Mouse (Mus musculus) liver, postnatal 0 days (tissue): ENCODE measurements around the gene Megf8. TPM values are rescaled to one million over a fixed set of nuclear protein-coding genes. Genes with fewer than 3 reads are reported as not detected.

Source experiments
- ATAC-seq: fragments of 200-750 bp; cut with Nextera tagmentation; 2 replicates; pipeline ENCODE4 v1.8.0; 2017; ENCODE audit warnings: mild to moderate bottlenecking, moderate library complexity
- DNase-seq: peaks from one replicate; pipeline ENCODE4 v3.0.0-alpha.2; 2016
- H3K27ac ChIP-seq: fragments of 300-500 bp; sonication (generic); 2 replicates; pipeline ENCODE4 v1.5.1; 2014; ENCODE audit warnings: antibody characterized with exemption, moderate library complexity, mild to moderate bottlenecking, low read depth
- H3K27me3 ChIP-seq: fragments of 300-500 bp; sonication (generic); 2 replicates; pipeline ENCODE4 v1.6.1; 2014; ENCODE audit warnings: low read length, control low read depth, mixed read lengths; ENCODE audit not compliant: insufficient read depth
- H3K36me3 ChIP-seq: fragments of 300-500 bp; sonication (generic); replicated peaks from 2 replicates; pipeline ENCODE4 v1.6.1; 2014; ENCODE audit warnings: mild to moderate bottlenecking, control low read depth, low read length, moderate library complexity, mixed read lengths; ENCODE audit not compliant: insufficient read depth
- H3K4me1 ChIP-seq: fragments of 300-500 bp; sonication (generic); 2 replicates; pipeline ENCODE4 v1.6.1; 2014; ENCODE audit warnings: antibody characterized with exemption, mild to moderate bottlenecking, control low read depth; ENCODE audit not compliant: insufficient read depth
- H3K4me2 ChIP-seq: fragments of 300-500 bp; sonication (generic); 2 replicates; pipeline ENCODE4 v1.6.1; 2014; ENCODE audit warnings: low read depth, mild to moderate bottlenecking, low read length, moderate library complexity, mixed read lengths
- H3K4me3 ChIP-seq: fragments of 300-500 bp; sonication (generic); 2 replicates; pipeline ENCODE4 v1.5.1; 2014; ENCODE audit warnings: low read depth, low read length
- H3K9ac ChIP-seq: fragments of 300-500 bp; sonication (generic); replicated peaks from 2 replicates; pipeline ENCODE4 v1.6.1; 2014; ENCODE audit warnings: mild to moderate bottlenecking, moderate library complexity
- H3K9me3 ChIP-seq: fragments of 300-500 bp; sonication (generic); 2 replicates; pipeline ENCODE4 v1.6.1; 2016; ENCODE audit warnings: mild to moderate bottlenecking, control low read depth, low read length, mixed read lengths
- CTCF ChIP-seq: sonication (generic); IDR thresholded peaks from 2 replicates; pipeline ENCODE4 v1.5.1; 2016; ENCODE audit warnings: antibody characterized with exemption, low read depth
- EP300 ChIP-seq: IDR thresholded peaks from 2 replicates; pipeline ENCODE4 v1.6.1; 2016; ENCODE audit warnings: antibody characterized with exemption, low read depth, mild to moderate bottlenecking
- WGBS: fragments of 180-500 bp; shearing (Covaris S2); extraction: QIAGEN DNeasy Blood & Tissue Kit; methylation state at CpG from one replicate; pipeline ENCODE4 v1.1.7; 2014; ENCODE audit not compliant: insufficient replicate concordance; 5-methylcytosine and 5-hydroxymethylcytosine counted together
- polyA plus RNA-seq: library from polyadenylated mRNA; unstranded; fragments of >200 nt; fragmentation: Nextera tagmentation; extraction: Ambion mirVana; gene quantifications from 2 replicates; pipeline ENCODE4 v1.2.1, GENCODE M21; 2015

Gene Megf8
- polyA plus RNA-seq, 1 experiment from 2014 or later, result 0.81 TPM

DNA sequence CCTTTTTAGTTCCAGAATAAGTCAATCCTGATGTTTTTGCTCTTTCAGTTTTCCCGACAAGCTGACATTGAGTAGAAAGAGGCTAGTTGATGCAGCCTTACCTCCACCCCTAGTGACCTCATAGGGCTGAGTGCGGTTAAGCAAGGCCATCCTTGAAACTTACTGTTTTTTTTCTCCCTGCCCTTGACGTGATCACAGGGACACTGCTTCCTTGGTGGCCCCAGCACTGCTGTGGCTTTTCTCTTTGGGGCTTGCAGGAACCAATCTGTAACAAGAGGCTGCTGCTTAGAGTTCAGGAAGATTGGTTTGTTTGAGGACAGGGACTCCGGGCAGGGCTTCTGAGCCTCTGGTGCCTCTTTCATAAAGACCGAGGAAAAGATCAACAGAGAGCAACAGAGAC, 85.0 kb downstream of the Megf8 start:
- whole genome bisulfite sequencing, result 58% methylated on average over 5 of the region's 5 CpGs
- no peak overlapping the region for H3K27ac ChIP-seq
- no peaks in the 10 kb centered on the region for H3K36me3 ChIP-seq
- DNase-seq, result no peak
- H3K9me3 ChIP-seq, result no peaks in the 10 kb centered on the region
- no peak overlapping the region for H3K4me2 ChIP-seq
- no peak for ATAC-seq
- peaks cover 5% of the 10 kb centered on the region for H3K4me1 ChIP-seq
- no peak overlapping the region for H3K9ac ChIP-seq
- no peak overlapping the region for H3K4me3 ChIP-seq
- TF ChIP-seq EP300 (no peak), CTCF (no peak)
- H3K27me3 ChIP-seq, result no peaks in the 10 kb centered on the region

- Histone ChIP-seq H3K36me3 (no peaks in the 10 kb centered on the region), H3K4me3 (no peak overlapping the region), H3K9me3 (no peaks in the 10 kb centered on the region), H3K4me2 (no peak overlapping the region), H3K27ac (no peak overlapping the region), H3K4me1 (peaks cover 5% of the 10 kb centered on the region), H3K27me3 (no peaks in the 10 kb centered on the region), H3K9ac (no peak overlapping the region)
- no peak for TF ChIP-seq EP300
- peak; percentile 89 for TF ChIP-seq CTCF
- peak; percentile 79 for DNase-seq
- ATAC-seq, result peak; percentile 83
- WGBS, result 0% methylated on average over 2 of the region's 2 CpGs
These were observed 85.7 kb downstream of the Megf8 start for GRCm38 (mm10) chr7:25402671-25403101.

DNA sequence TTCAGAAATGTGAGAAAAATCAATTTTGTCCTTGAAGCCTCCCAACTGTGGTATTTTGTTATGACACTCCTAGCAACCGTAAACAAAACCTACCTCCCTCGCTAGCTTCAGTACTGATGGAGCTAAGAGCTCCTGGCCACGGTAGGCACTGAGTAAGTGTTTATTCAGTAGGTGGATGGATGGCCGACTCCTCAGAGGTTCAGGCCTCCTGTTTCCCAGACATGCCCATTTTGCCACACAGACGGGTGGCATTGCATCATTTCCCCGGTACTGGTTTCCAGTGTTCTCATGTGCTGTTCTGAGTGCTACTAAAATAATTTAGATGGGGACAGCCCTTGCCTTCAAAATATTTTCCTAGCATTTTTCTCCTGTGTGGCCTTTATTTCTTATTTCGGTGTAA, 89.5 kb downstream of the Megf8 start:
- WGBS, result 64% methylated on average over 7 of the region's 7 CpGs
- Histone ChIP-seq H3K36me3 (no peaks in the 10 kb centered on the region), H3K9me3 (no peaks in the 10 kb centered on the region), H3K4me1 (peaks cover 5% of the 10 kb centered on the region), H3K4me2 (no peak overlapping the region), H3K9ac (no peak overlapping the region), H3K27ac (no peak overlapping the region), H3K4me3 (no peak overlapping the region), H3K27me3 (no peaks in the 10 kb centered on the region)
- TF ChIP-seq CTCF (no peak), EP300 (no peak)
- no peak for DNase-seq
- no peak for ATAC-seq

GRCm38 (mm10) chr7:25409114-25409760, 92.3 kb downstream of the Megf8 start:
- H3K4me3 ChIP-seq, result no peak overlapping the region
- TF ChIP-seq CTCF (peak; percentile 61), EP300 (no peak)
- 53% methylated on average over 4 of the region's 4 CpGs for WGBS
- no peaks in the 10 kb centered on the region for H3K9me3 ChIP-seq
- DNase-seq (no peak), ATAC-seq (no peak)
- H3K36me3 ChIP-seq, result no peaks in the 10 kb centered on the region
- H3K4me2 ChIP-seq, result no peak overlapping the region
- H3K27ac ChIP-seq, result no peak overlapping the region
- H3K4me1 ChIP-seq, result no peaks in the 10 kb centered on the region
- no peaks in the 10 kb centered on the region for H3K27me3 ChIP-seq
- H3K9ac ChIP-seq, result no peak overlapping the region

DNA sequence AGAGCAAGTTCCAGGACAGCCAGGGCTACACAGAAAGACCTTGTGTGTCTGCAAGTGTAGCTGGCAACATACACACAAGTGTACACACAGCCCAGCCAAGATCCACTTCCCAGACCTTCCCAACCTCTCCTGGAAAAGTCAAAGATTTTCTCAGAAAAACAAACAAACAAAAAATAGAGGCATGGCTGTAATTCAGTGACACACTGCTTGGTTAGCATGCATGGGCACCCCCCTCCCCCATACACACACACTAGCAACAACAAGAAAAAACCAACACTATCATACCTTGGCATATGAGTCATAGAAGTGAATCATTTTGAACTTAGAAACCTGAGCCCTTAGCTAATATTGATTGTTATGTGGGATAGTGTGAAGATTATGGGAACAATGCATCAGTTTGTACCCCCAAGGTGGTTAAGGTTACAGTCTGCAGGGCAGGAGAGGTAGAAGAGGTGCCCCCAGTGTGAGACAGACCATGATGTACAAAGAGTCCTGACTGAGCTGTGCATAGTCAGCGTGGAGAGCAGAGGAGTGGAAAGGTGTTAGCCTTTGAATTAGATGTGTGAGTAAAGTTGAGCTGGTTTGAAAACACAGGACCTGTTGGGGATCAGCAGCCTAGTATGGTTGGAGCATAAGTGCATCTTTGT, 94.1 kb downstream of the Megf8 start:
- ATAC-seq (peak; percentile 57), DNase-seq (no peak)
- Histone ChIP-seq H3K27ac (no peak overlapping the region), H3K9me3 (no peaks in the 10 kb centered on the region), H3K4me1 (no peaks in the 10 kb centered on the region), H3K4me2 (no peak overlapping the region), H3K36me3 (no peaks in the 10 kb centered on the region), H3K4me3 (no peak overlapping the region), H3K9ac (no peak overlapping the region), H3K27me3 (no peaks in the 10 kb centered on the region)
- TF ChIP-seq CTCF (no peak), EP300 (no peak)
- WGBS, result 60% methylated on average over 1 of the region's 1 CpGs

- no peak overlapping the region for H3K27ac ChIP-seq
- TF ChIP-seq CTCF (no peak), EP300 (no peak)
- DNase-seq (no peak), ATAC-seq (no peak)
- H3K4me2 ChIP-seq, result no peak overlapping the region
- H3K4me3 ChIP-seq, result no peak overlapping the region
- no peak overlapping the region for H3K9ac ChIP-seq
- H3K36me3 ChIP-seq, result no peaks in the 10 kb centered on the region
- no peaks in the 10 kb centered on the region for H3K27me3 ChIP-seq
- H3K4me1 ChIP-seq, result no peaks in the 10 kb centered on the region
- H3K9me3 ChIP-seq, result no peaks in the 10 kb centered on the region
- WGBS, result 76% methylated on average over 3 of the region's 3 CpGs
These were observed 94.9 kb downstream of the Megf8 start for GRCm38 (mm10) chr7:25411861-25412260.
